Mouse (Mus musculus): ENCODE data around the gene Gm37240.

DNA sequence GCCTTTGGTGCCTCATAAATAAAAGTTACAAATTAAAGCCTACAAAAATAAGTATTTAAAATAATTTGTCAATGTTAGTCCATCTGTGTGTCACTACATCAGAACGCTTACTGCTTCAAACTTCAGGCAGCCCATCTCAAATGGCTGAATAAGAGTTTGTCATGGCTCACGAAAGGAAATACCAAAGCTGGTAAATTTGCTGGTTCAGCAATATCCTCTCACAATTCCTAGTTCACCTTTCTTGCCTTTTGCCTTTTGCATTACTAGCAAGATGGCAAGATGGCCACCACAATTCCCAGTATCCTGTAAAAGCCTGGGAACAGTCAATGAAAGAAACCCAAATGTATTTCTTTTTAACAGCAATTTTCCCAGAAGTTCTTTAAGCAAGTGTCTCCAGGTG is 718.5 kb downstream of the Gm37240 start:
- TF ChIP-seq CTCF (IDR thresholded peaks at IDR 0.05; ENCODE audit: borderline replicate concordance, extremely low read depth, insufficient read depth, insufficient read length) = no peak
- no peak for TF ChIP-seq POLR2A (IDR thresholded peaks at IDR 0.05; ENCODE audit: borderline replicate concordance, extremely low read depth, insufficient read depth, insufficient read length, poor library complexity, severe bottlenecking)
